In genomic region chr4:119415072-119415753, GRCm38 (mm10) we compare ENCODE assay signal across 8 mouse cellular contexts. TPM values are rescaled to one million over a fixed set of nuclear protein-coding genes. Genes with fewer than 3 reads are reported as not detected.
DNase-seq lines count a peak whose midpoint lies in the region; ATAC-seq and TF ChIP-seq lines count a peak whose summit lies in the region.

Gene Ccdc30 (minus strand): TSS chr4:119415521.

- H3K36me3 ChIP-seq in hindbrain, embryonic 12.5 days = 0 out of 2 replicates have a peak, but pooled peaks cover 5% of the 10 kb centered on the region
- no peaks in the 10 kb centered on the region for H3K36me3 ChIP-seq in lung, embryonic 16.5 days (ENCODE audit: control insufficient read depth, insufficient read depth, low read length)

- peaks cover 13% of the 10 kb centered on the region; the same call in 1 of the 2 replicates for H3K4me1 ChIP-seq in hindbrain, embryonic 12.5 days
- peaks cover 8% of the 10 kb centered on the region; the same call in 1 of the 2 replicates for H3K4me1 ChIP-seq in lung, embryonic 16.5 days (replicated peaks; ENCODE audit: control insufficient read depth, insufficient read depth, low read length)
- H3K4me1 ChIP-seq in olfactory bulb, adult 2 months (ENCODE audit: control insufficient read depth, insufficient read depth, low read length) = peaks cover 7% of the 10 kb centered on the region

- peak within 1 kb of the TSS; percentile 62 for H3K4me3 ChIP-seq in hindbrain, embryonic 12.5 days
- peak within 1 kb of the TSS; percentile 58 for H3K4me3 ChIP-seq in lung, embryonic 16.5 days (ENCODE audit: low read length)
- peak within 1 kb of the TSS; percentile 53 for H3K4me3 ChIP-seq in olfactory bulb, adult 2 months (ENCODE audit: insufficient read depth, low read depth, low read length)

- H3K9ac ChIP-seq in hindbrain, embryonic 12.5 days = peak within 1 kb of the TSS; percentile 74
- H3K9ac ChIP-seq in lung, embryonic 16.5 days (ENCODE audit: low read length) = peak within 1 kb of the TSS; percentile 63

- H3K4me2 ChIP-seq in hindbrain, embryonic 12.5 days (replicated peaks) = peak within 1 kb of the TSS; percentile 84
- peak within 1 kb of the TSS; percentile 79 for H3K4me2 ChIP-seq in lung, embryonic 16.5 days (ENCODE audit: low read depth, low read length)

- WGBS in hindbrain, embryonic 12.5 days = under 1% methylated on average over 49 of the region's 49 CpGs
- under 1% methylated on average over 49 of the region's 49 CpGs for WGBS in lung, embryonic 16.5 days
- WGBS in olfactory bulb, adult 2 months = under 1% methylated on average over 49 of the region's 49 CpGs

- peak; percentile 48 for TF ChIP-seq POLR2A in olfactory bulb, adult 2 months (IDR thresholded peaks at IDR 0.05; ENCODE audit: insufficient read depth, low read depth, low read length)

- ATAC-seq in hindbrain, embryonic 12.5 days (ENCODE audit: low FRiP score) = peak; percentile 100
- peak; percentile 99 for ATAC-seq in lung, embryonic 16.5 days (ENCODE audit: low read depth)

- no peaks in the 10 kb centered on the region for H3K9me3 ChIP-seq in hindbrain, embryonic 12.5 days (replicated peaks)
- no peaks in the 10 kb centered on the region for H3K9me3 ChIP-seq in lung, embryonic 16.5 days (ENCODE audit: control insufficient read depth, low read length)

- TF ChIP-seq CTCF in olfactory bulb, adult 2 months (IDR thresholded peaks at IDR 0.05; ENCODE audit: insufficient read depth, low read depth, low read length) = no peak

- H3K27ac ChIP-seq in hindbrain, embryonic 12.5 days = peak within 1 kb of the TSS; percentile 83
- H3K27ac ChIP-seq in lung, embryonic 16.5 days (ENCODE audit: low read length) = no peak within 1 kb of the TSS
- no peak within 1 kb of the TSS for H3K27ac ChIP-seq in olfactory bulb, adult 2 months (ENCODE audit: insufficient read depth, low read depth, low read length)

- DNase-seq in NIH3T3 (ENCODE audit: low read depth) = peak; percentile 73
- peak; percentile 91 for DNase-seq in cerebellum, adult 9-11 months
- peak; percentile 93 for DNase-seq in frontal cortex, postnatal 14 days (ENCODE audit: low spot score in 2 of 2)
- peak; percentile 93 to 95 for DNase-seq in layer of hippocampus, postnatal 10 days (ENCODE audit: low spot score in 2 of 2)
- DNase-seq in thymus, adult 18-20 months = peak; percentile 85 to 87

- no peaks in the 10 kb centered on the region for H3K27me3 ChIP-seq in hindbrain, embryonic 12.5 days
- H3K27me3 ChIP-seq in lung, embryonic 16.5 days (ENCODE audit: control insufficient read depth, insufficient read depth, low read depth, low read length) = no peaks in the 10 kb centered on the region

RNA-seq across cellular contexts. Expression of gene Ccdc30, which starts in this region (rescaled TPM):
- 15.7 and 16.2 TPM in 2 replicates for polyA plus RNA-seq in hindbrain, embryonic 12.5 days (2016; fragmentation: Nextera tagmentation; extraction: Ambion mirVana)
- total RNA-seq in layer of hippocampus, postnatal 10 days (2021) = 10 to 100 TPM; 21.5 to 24.1 TPM
- 6.1 and 9.3 TPM in 2 replicates for polyA plus RNA-seq in lung, embryonic 16.5 days (2015; fragmentation: Nextera tagmentation; extraction: Ambion mirVana)
- not detected in 2 replicates for polyA plus RNA-seq in olfactory bulb, adult 2 months (2012; ENCODE audit: insufficient read depth, insufficient read length, low replicate concordance, missing spikeins)
